Mouse (Mus musculus): ENCODE data around the gene Hectd4.

Hectd4 gene

GRCm38 (mm10) chr5:121397187-121398145 lies 177.4 kb downstream of the Hectd4 start, which contains the start of gene Naa25:
TSS of gene Naa25 (plus strand) at chr5:121397936.
- DNase-seq (ENCODE audit: low spot score), result peak; percentile 96

GRCm38 (mm10) chr5:121398146-121398964 lies 178.3 kb downstream of the Hectd4 start:
- no peak for DNase-seq (ENCODE audit: low spot score)

GRCm38 (mm10) chr5:121398965-121399462 lies 179.0 kb downstream of the Hectd4 start:
- DNase-seq (ENCODE audit: low spot score), result no peak

- no peak for DNase-seq (ENCODE audit: low spot score)
Measured at GRCm38 (mm10) chr5:121399540-121399939, 179.5 kb downstream of the Hectd4 start.

- no peak for DNase-seq (ENCODE audit: low spot score)
Measured at GRCm38 (mm10) chr5:121400064-121400463, 180.0 kb downstream of the Hectd4 start.

- no peak for DNase-seq (ENCODE audit: low spot score)
Measured at GRCm38 (mm10) chr5:121400849-121401248, 180.8 kb downstream of the Hectd4 start.

- no peak for DNase-seq (ENCODE audit: low spot score)
Measured at GRCm38 (mm10) chr5:121407856-121408255, 187.8 kb downstream of the Hectd4 start.

- no peak for DNase-seq (ENCODE audit: low spot score)
Measured at GRCm38 (mm10) chr5:121410975-121411374, 191.0 kb downstream of the Hectd4 start.

All from lung, postnatal 25 days (tissue).